Mouse (Mus musculus) kidney, embryonic 16.5 days (tissue): ENCODE results near the gene Magel2. TPM values are rescaled to one million over a fixed set of nuclear protein-coding genes. Genes with fewer than 3 reads are reported as not detected.

Experiments
- ATAC-seq: fragments of 200-750 bp; cut with Nextera tagmentation; 2 replicates; pipeline ENCODE4 v1.8.0; 2017; ENCODE audit warnings: moderate TSS enrichment; ENCODE audit not compliant: low FRiP score, low TSS enrichment
- H3K27ac ChIP-seq: fragments of 300-500 bp; sonication (generic); 2 replicates; pipeline ENCODE4 v1.5.1; 2014; ENCODE audit warnings: low read length
- H3K27me3 ChIP-seq: fragments of 300-500 bp; sonication (generic); 2 replicates; pipeline ENCODE4 v1.6.1; 2014; ENCODE audit warnings: low read length, control low read depth, mixed read lengths; ENCODE audit not compliant: insufficient read depth
- H3K36me3 ChIP-seq: fragments of 300-500 bp; sonication (generic); 2 replicates; pipeline ENCODE4 v1.6.1; 2014; ENCODE audit warnings: low read length, control low read depth, mixed read lengths; ENCODE audit not compliant: insufficient read depth
- H3K4me1 ChIP-seq: fragments of 300-500 bp; sonication (generic); 2 replicates; pipeline ENCODE4 v1.6.1; 2014; ENCODE audit warnings: low read length, control low read depth, mixed read lengths; ENCODE audit not compliant: insufficient read depth
- H3K4me2 ChIP-seq: fragments of 300-500 bp; sonication (generic); replicated peaks from 2 replicates; pipeline ENCODE4 v1.6.1; 2014; ENCODE audit warnings: low read depth, low read length
- H3K4me3 ChIP-seq: fragments of 300-500 bp; sonication (generic); 2 replicates; pipeline ENCODE4 v1.5.1; 2014; ENCODE audit warnings: mild to moderate bottlenecking, low read length
- H3K9ac ChIP-seq: fragments of 300-500 bp; sonication (generic); replicated peaks from 2 replicates; pipeline ENCODE4 v1.6.1; 2014; ENCODE audit warnings: low read length
- H3K9me3 ChIP-seq: fragments of 300-500 bp; sonication (generic); 2 replicates; pipeline ENCODE4 v1.6.1; 2016; ENCODE audit warnings: low read length, control low read depth
- WGBS: fragments of 180-500 bp; shearing (Covaris S2); extraction: QIAGEN DNeasy Blood & Tissue Kit; methylation state at CpG from one replicate; pipeline ENCODE4 v1.1.7; 2014; 5-methylcytosine and 5-hydroxymethylcytosine counted together
- polyA plus RNA-seq: library from polyadenylated mRNA; unstranded; fragments of >200 nt; fragmentation: Nextera tagmentation; extraction: Ambion mirVana; gene quantifications from 2 replicates; pipeline ENCODE4 v1.2.1, GENCODE M21; 2015

Magel2 gene
- polyA plus RNA-seq, 1 experiment from 2014 or later = 0.74 TPM

- H3K4me1 ChIP-seq = no peaks in the 10 kb centered on the region
- peak overlapping the region; percentile 53 for H3K9ac ChIP-seq
- no peaks in the 10 kb centered on the region for H3K27me3 ChIP-seq
- peaks cover 27% of the 10 kb centered on the region for H3K9me3 ChIP-seq
- no peak overlapping the region for H3K27ac ChIP-seq
- ATAC-seq = peak; percentile 56
- H3K36me3 ChIP-seq = no peaks in the 10 kb centered on the region
- H3K4me3 ChIP-seq = peak overlapping the region; percentile 49
- 25% methylated on average over 14 of the region's 14 CpGs for WGBS
- H3K4me2 ChIP-seq = peak overlapping the region; percentile 59
Observed at GRCm38 (mm10) chr7:62377313-62377712, 503 bp downstream of the Magel2 start.

GRCm38 (mm10) chr7:62378529-62378928, 1.7 kb downstream of the Magel2 start:
- H3K27me3 ChIP-seq = no peaks in the 10 kb centered on the region
- 92% methylated on average over 9 of the region's 9 CpGs for WGBS
- no peaks in the 10 kb centered on the region for H3K4me1 ChIP-seq
- H3K4me3 ChIP-seq = no peak overlapping the region
- peaks cover 27% of the 10 kb centered on the region for H3K9me3 ChIP-seq
- no peak for ATAC-seq
- H3K27ac ChIP-seq = no peak overlapping the region
- no peak overlapping the region for H3K4me2 ChIP-seq
- H3K36me3 ChIP-seq = no peaks in the 10 kb centered on the region
- H3K9ac ChIP-seq = no peak overlapping the region

- Histone ChIP-seq H3K9me3 (peaks cover 23% of the 10 kb centered on the region), H3K9ac (no peak overlapping the region), H3K4me3 (no peak overlapping the region), H3K4me2 (no peak overlapping the region), H3K27ac (no peak overlapping the region), H3K4me1 (no peaks in the 10 kb centered on the region), H3K36me3 (no peaks in the 10 kb centered on the region), H3K27me3 (no peaks in the 10 kb centered on the region)
- 10% methylated on average over 2 of the region's 2 CpGs for WGBS
- ATAC-seq = no peak
Observed at GRCm38 (mm10) chr7:62382391-62382790, 5.6 kb downstream of the Magel2 start.

GRCm38 (mm10) chr7:62388291-62388690, 11.5 kb downstream of the Magel2 start:
- Histone ChIP-seq H3K9ac (no peak overlapping the region), H3K27me3 (no peaks in the 10 kb centered on the region), H3K4me3 (no peak overlapping the region), H3K27ac (no peak overlapping the region), H3K4me2 (no peak overlapping the region), H3K4me1 (no peaks in the 10 kb centered on the region), H3K36me3 (no peaks in the 10 kb centered on the region), H3K9me3 (0 out of 2 replicates have a peak, but pooled peaks cover 2% of the 10 kb centered on the region)
- no peak for ATAC-seq
- WGBS = 46% methylated on average over 4 of the region's 4 CpGs

- no peak for ATAC-seq
- Histone ChIP-seq H3K9me3 (no peaks in the 10 kb centered on the region), H3K4me1 (no peaks in the 10 kb centered on the region), H3K4me2 (no peak overlapping the region), H3K36me3 (no peaks in the 10 kb centered on the region), H3K27me3 (no peaks in the 10 kb centered on the region), H3K27ac (no peak overlapping the region), H3K9ac (no peak overlapping the region), H3K4me3 (no peak overlapping the region)
- 40% methylated on average over 1 of the region's 1 CpGs for WGBS
Observed at GRCm38 (mm10) chr7:62392202-62392601, 15.4 kb downstream of the Magel2 start.

GRCm38 (mm10) chr7:62406573-62407050, 29.8 kb downstream of the Magel2 start:
- Histone ChIP-seq H3K4me1 (no peaks in the 10 kb centered on the region), H3K4me2 (peak overlapping the region; percentile 33), H3K9me3 (peaks cover 7% of the 10 kb centered on the region; the same call in 1 of the 2 replicates), H3K36me3 (no peaks in the 10 kb centered on the region), H3K9ac (no peak overlapping the region), H3K27me3 (no peaks in the 10 kb centered on the region), H3K27ac (no peak overlapping the region), H3K4me3 (peak overlapping the region; percentile 8; the same call in 1 of the 2 replicates)
- ATAC-seq = 0 out of 2 replicates have a peak, but pooled peaks have one; percentile 42
- WGBS = 42% methylated on average over 19 of the region's 19 CpGs

- H3K27me3 ChIP-seq = no peaks in the 10 kb centered on the region
- no peak overlapping the region for H3K9ac ChIP-seq
- peaks cover 7% of the 10 kb centered on the region; the same call in 1 of the 2 replicates for H3K9me3 ChIP-seq
- H3K4me2 ChIP-seq = no peak overlapping the region
- ATAC-seq = no peak
- no peaks in the 10 kb centered on the region for H3K4me1 ChIP-seq
- WGBS = 56% methylated on average over 3 of the region's 3 CpGs
- no peak overlapping the region for H3K4me3 ChIP-seq
- no peaks in the 10 kb centered on the region for H3K36me3 ChIP-seq
- H3K27ac ChIP-seq = no peak overlapping the region
Observed at GRCm38 (mm10) chr7:62407803-62408202, 31.0 kb downstream of the Magel2 start.

- H3K9me3 ChIP-seq = peaks cover 4% of the 10 kb centered on the region; the same call in 1 of the 2 replicates
Observed at GRCm38 (mm10) chr7:62415222-62415621, 38.4 kb downstream of the Magel2 start.

GRCm38 (mm10) chr7:62416173-62416572, 39.4 kb downstream of the Magel2 start:
- Histone ChIP-seq H3K27me3 (no peaks in the 10 kb centered on the region), H3K27ac (no peak overlapping the region), H3K9me3 (peaks cover 9% of the 10 kb centered on the region; the same call in 1 of the 2 replicates), H3K4me2 (no peak overlapping the region), H3K4me3 (no peak overlapping the region), H3K36me3 (no peaks in the 10 kb centered on the region), H3K9ac (no peak overlapping the region), H3K4me1 (peaks cover 8% of the 10 kb centered on the region)
- ATAC-seq = no peak

More at GRCm38 (mm10) chr7:62415222-62415621, 38.4 kb downstream of the Magel2 start:
- no peak overlapping the region for H3K27ac ChIP-seq
- no peak overlapping the region for H3K9ac ChIP-seq
- H3K4me3 ChIP-seq = no peak overlapping the region
- H3K36me3 ChIP-seq = no peaks in the 10 kb centered on the region
- peaks cover 8% of the 10 kb centered on the region for H3K4me1 ChIP-seq
- H3K27me3 ChIP-seq = no peaks in the 10 kb centered on the region
- no peak for ATAC-seq
- H3K4me2 ChIP-seq = no peak overlapping the region
- 78% methylated on average over 1 of the region's 1 CpGs for WGBS

GRCm38 (mm10) chr7:62418346-62418745, 41.5 kb downstream of the Magel2 start:
- H3K36me3 ChIP-seq = no peaks in the 10 kb centered on the region
- peaks cover 8% of the 10 kb centered on the region for H3K4me1 ChIP-seq
- peaks cover 9% of the 10 kb centered on the region; the same call in 1 of the 2 replicates for H3K9me3 ChIP-seq
- H3K27ac ChIP-seq = no peak overlapping the region
- 85% methylated on average over 9 of the region's 9 CpGs for WGBS
- no peak overlapping the region for H3K9ac ChIP-seq
- H3K4me2 ChIP-seq = peak overlapping the region; percentile 54
- no peaks in the 10 kb centered on the region; the same call in 1 of the 2 replicates for H3K27me3 ChIP-seq
- no peak for ATAC-seq
- no peak overlapping the region; the same call in 1 of the 2 replicates for H3K4me3 ChIP-seq
